Mouse (Mus musculus) stomach, postnatal 0 days (tissue): ENCODE data around the gene Mark3.

ENCODE experiments used
- CTCF ChIP-seq: IDR thresholded peaks from 2 replicates; pipeline ENCODE4 v1.5.1; 2016; ENCODE audit warnings: antibody characterized with exemption, low read depth, mild to moderate bottlenecking, moderate library complexity
- EP300 ChIP-seq: optimal IDR thresholded peaks from 2 replicates; pipeline ENCODE3; 2016; ENCODE audit warnings: antibody characterized with exemption

DNA sequence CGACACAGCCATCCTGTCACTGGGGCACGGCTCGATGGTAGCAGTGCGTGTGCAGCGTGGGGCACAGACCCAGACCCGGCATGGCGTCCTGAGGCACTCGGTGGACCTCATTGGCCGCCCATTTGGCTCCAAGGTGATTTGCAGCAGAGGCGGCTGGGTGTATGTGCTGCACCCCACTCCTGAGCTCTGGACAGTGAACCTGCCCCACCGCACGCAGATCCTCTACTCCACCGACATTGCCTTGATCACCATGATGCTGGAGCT lies 104.3 kb downstream of the Mark3 start:
- TF ChIP-seq CTCF: no peak
- TF ChIP-seq EP300: no peak
